Mouse (Mus musculus) testis, adult 2 months (tissue): ENCODE results near the gene Usp37. TPM values are rescaled to one million over a fixed set of nuclear protein-coding genes. Genes with fewer than 3 reads are reported as not detected.

Experiments
- H3K27ac ChIP-seq: fragments of 200-500 bp; 2 replicates; pipeline ENCODE4 v1.5.1; 2012; ENCODE audit warnings: low read depth, low read length; ENCODE audit not compliant: control insufficient read depth, insufficient read depth
- H3K27me3 ChIP-seq: fragments of 200-500 bp; 2 replicates; pipeline ENCODE4 v1.6.1; 2012; ENCODE audit warnings: mild to moderate bottlenecking, low read length, moderate library complexity; ENCODE audit not compliant: control insufficient read depth, insufficient read depth
- H3K36me3 ChIP-seq: fragments of 200-500 bp; 2 replicates; pipeline ENCODE4 v1.6.1; 2012; ENCODE audit warnings: mild to moderate bottlenecking, low read length; ENCODE audit not compliant: control insufficient read depth, insufficient read depth
- H3K4me1 ChIP-seq: fragments of 200-500 bp; 2 replicates; pipeline ENCODE4 v1.6.1; 2012; ENCODE audit warnings: low read length; ENCODE audit not compliant: control insufficient read depth, insufficient read depth
- H3K4me3 ChIP-seq: fragments of 200-500 bp; 2 replicates; pipeline ENCODE4 v1.5.1; 2012; ENCODE audit warnings: low read depth, mild to moderate bottlenecking, low read length, moderate library complexity, mixed read lengths; ENCODE audit not compliant: control insufficient read depth
- CTCF ChIP-seq: fragments of 200-500 bp; IDR thresholded peaks from 2 replicates; pipeline ENCODE4 v1.5.1; 2012; ENCODE audit warnings: low read depth, mild to moderate bottlenecking, inconsistent platforms, low read length, moderate library complexity; ENCODE audit not compliant: control insufficient read depth, insufficient read depth, insufficient replicate concordance
- POLR2A ChIP-seq: fragments of 200-500 bp; IDR thresholded peaks from 2 replicates; pipeline ENCODE4 v1.6.1; 2012; ENCODE audit warnings: low read depth, mild to moderate bottlenecking, inconsistent platforms, low read length, moderate library complexity; ENCODE audit not compliant: control insufficient read depth
- polyA plus RNA-seq: library from polyadenylated mRNA; depleted of rRNA; stranded (reverse); fragments of >200 nt; gene quantifications from 2 replicates; pipeline ENCODE4 v1.2.3, GENCODE M21; 2012; rRNA removed

The Usp37 gene
- polyA plus RNA-seq, result 23.7 and 23.8 TPM in 2 replicates

GRCm38 (mm10) chr1:74544184-74544583 is at the start of gene Usp37:
Gene Usp37 (minus strand): TSS chr1:74544284.
- Histone ChIP-seq H3K36me3 (no peaks in the 10 kb centered on the region; the same call in 1 of the 2 replicates), H3K27ac (peak within 1 kb of the TSS; percentile 65), H3K4me3 (peak within 1 kb of the TSS; percentile 89), H3K4me1 (peaks cover 4% of the 10 kb centered on the region), H3K27me3 (no peaks in the 10 kb centered on the region)
- TF ChIP-seq POLR2A, result no peak

- no peaks in the 10 kb centered on the region for H3K27me3 ChIP-seq
- peak within 1 kb of the TSS; percentile 99 for H3K4me3 ChIP-seq
- no peaks in the 10 kb centered on the region for H3K36me3 ChIP-seq
- TF ChIP-seq POLR2A, result no peak; the same call in 1 of the 2 replicates
- TF ChIP-seq CTCF, result no peak
- peaks cover 6% of the 10 kb centered on the region; the same call in 1 of the 2 replicates for H3K4me1 ChIP-seq
- H3K27ac ChIP-seq, result peak within 1 kb of the TSS; percentile 90
These were observed 43.8 kb upstream of the Usp37 start, which contains the start of the genes Zfp142 and Bcs1l for GRCm38 (mm10) chr1:74587773-74588445. Gene Zfp142 (minus strand): TSS chr1:74588246. Gene Bcs1l (plus strand): TSS chr1:74588289.

- Histone ChIP-seq H3K27me3 (no peaks in the 10 kb centered on the region), H3K27ac (peak overlapping the region; percentile 90), H3K4me1 (peaks cover 6% of the 10 kb centered on the region; the same call in 1 of the 2 replicates), H3K4me3 (peak overlapping the region; percentile 99), H3K36me3 (no peaks in the 10 kb centered on the region)
- TF ChIP-seq POLR2A, result no peak
- no peak for TF ChIP-seq CTCF
These were observed 43.2 kb upstream of the Usp37 start for GRCm38 (mm10) chr1:74587233-74587772.

- TF ChIP-seq POLR2A, result no peak
- TF ChIP-seq CTCF, result no peak
- Histone ChIP-seq H3K4me3 (no peak overlapping the region), H3K36me3 (no peaks in the 10 kb centered on the region), H3K27me3 (no peaks in the 10 kb centered on the region), H3K27ac (no peak overlapping the region), H3K4me1 (peaks cover 6% of the 10 kb centered on the region; the same call in 1 of the 2 replicates)
These were observed 40.7 kb upstream of the Usp37 start for GRCm38 (mm10) chr1:74584616-74585398.

- TF ChIP-seq CTCF, result no peak
- no peak for TF ChIP-seq POLR2A
These were observed 38.5 kb upstream of the Usp37 start for GRCm38 (mm10) chr1:74582621-74583020.

GRCm38 (mm10) chr1:74569739-74570719 is 25.9 kb upstream of the Usp37 start:
- H3K4me1 ChIP-seq, result no peaks in the 10 kb centered on the region
- peaks cover 6% of the 10 kb centered on the region for H3K36me3 ChIP-seq
- no peaks in the 10 kb centered on the region for H3K27me3 ChIP-seq
- H3K4me3 ChIP-seq, result no peak overlapping the region
- peak; percentile 23; the same call in 1 of the 2 replicates for TF ChIP-seq POLR2A
- no peak for TF ChIP-seq CTCF
- no peak overlapping the region for H3K27ac ChIP-seq

More at GRCm38 (mm10) chr1:74582621-74583020, 38.5 kb upstream of the Usp37 start:
- Histone ChIP-seq H3K4me3 (no peak overlapping the region), H3K27ac (no peak overlapping the region), H3K36me3 (peaks cover 5% of the 10 kb centered on the region), H3K4me1 (peaks cover 6% of the 10 kb centered on the region; the same call in 1 of the 2 replicates), H3K27me3 (no peaks in the 10 kb centered on the region)
